Mouse (Mus musculus) A20 (cell line): ENCODE data around the gene Klhdc8a.
A peak's percentile ranks its signal among the peaks of the same experiment; 100 is the strongest.

Experiments used
- DNase-seq: peaks from one replicate; pipeline ENCODE4 v3.0.0-alpha.2; 2011; ENCODE audit warnings: low read depth, low spot score

The Klhdc8a gene

GRCm38 (mm10) chr1:132317413-132317812 is 19.0 kb downstream of the Klhdc8a start:
- peak; percentile 37 for DNase-seq

- no peak for DNase-seq
Measured at GRCm38 (mm10) chr1:132317894-132318863, 19.8 kb downstream of the Klhdc8a start.

- DNase-seq, result no peak
Measured at GRCm38 (mm10) chr1:132319242-132319641, 20.8 kb downstream of the Klhdc8a start.

- no peak for DNase-seq
Measured at GRCm38 (mm10) chr1:132321821-132322580, 23.6 kb downstream of the Klhdc8a start.

- DNase-seq, result no peak
Measured at GRCm38 (mm10) chr1:132322711-132323542, 24.5 kb downstream of the Klhdc8a start.

- DNase-seq, result no peak
Measured at GRCm38 (mm10) chr1:132326777-132327176, 28.4 kb downstream of the Klhdc8a start.

- no peak for DNase-seq
Measured at GRCm38 (mm10) chr1:132327477-132327876, 29.1 kb downstream of the Klhdc8a start.

GRCm38 (mm10) chr1:132328565-132328964 is 30.1 kb downstream of the Klhdc8a start:
- no peak for DNase-seq

- no peak for DNase-seq
Measured at GRCm38 (mm10) chr1:132329656-132330055, 31.2 kb downstream of the Klhdc8a start.

GRCm38 (mm10) chr1:132330397-132330796 is 32.0 kb downstream of the Klhdc8a start:
- DNase-seq, result no peak

- no peak for DNase-seq
Measured at GRCm38 (mm10) chr1:132331283-132331682, 32.9 kb downstream of the Klhdc8a start.

GRCm38 (mm10) chr1:132333201-132333600 is 34.8 kb downstream of the Klhdc8a start:
- DNase-seq, result no peak

GRCm38 (mm10) chr1:132333675-132334141 is 35.3 kb downstream of the Klhdc8a start:
- no peak for DNase-seq

- no peak for DNase-seq
Measured at GRCm38 (mm10) chr1:132334178-132334801, 35.9 kb downstream of the Klhdc8a start.

- no peak for DNase-seq
Measured at GRCm38 (mm10) chr1:132335378-132335965, 37.0 kb downstream of the Klhdc8a start.

GRCm38 (mm10) chr1:132336921-132337320 is 38.5 kb downstream of the Klhdc8a start:
- no peak for DNase-seq

- no peak for DNase-seq
Measured at GRCm38 (mm10) chr1:132338027-132338660, 39.7 kb downstream of the Klhdc8a start.

GRCm38 (mm10) chr1:132341731-132342501 is 43.5 kb downstream of the Klhdc8a start:
- DNase-seq, result peak; percentile 96

- DNase-seq, result no peak
Measured at GRCm38 (mm10) chr1:132342518-132342917, 44.1 kb downstream of the Klhdc8a start.
